Mouse (Mus musculus) limb, embryonic 14.5 days (tissue): Measurements from ENCODE around the gene Naxe. TPM values are rescaled to one million over a fixed set of nuclear protein-coding genes. Genes with fewer than 3 reads are reported as not detected.

ENCODE experiments used
- ATAC-seq: fragments of 200-750 bp; cut with Nextera tagmentation; 2 replicates; pipeline ENCODE4 v1.8.0; 2017; ENCODE audit warnings: low read depth, moderate number of reproducible peaks, moderate TSS enrichment; ENCODE audit not compliant: low FRiP score
- DNase-seq: peaks from one replicate; pipeline ENCODE4 v3.0.0-alpha.2; 2015; ENCODE audit warnings: low spot score
- H3K27ac ChIP-seq: fragments of 300-500 bp; sonication (generic); replicated peaks from 2 replicates; pipeline ENCODE4 v1.5.1; 2014; ENCODE audit warnings: low read depth, mild to moderate bottlenecking, low read length, moderate library complexity, mixed read lengths
- H3K27me3 ChIP-seq: fragments of 300-500 bp; sonication (generic); 2 replicates; pipeline ENCODE4 v1.6.1; 2014; ENCODE audit warnings: low read length, mixed read lengths; ENCODE audit not compliant: control insufficient read depth, insufficient read depth
- H3K36me3 ChIP-seq: fragments of 300-500 bp; sonication (generic); 2 replicates; pipeline ENCODE4 v1.6.1; 2014; ENCODE audit warnings: mild to moderate bottlenecking, low read length, moderate library complexity, mixed read lengths; ENCODE audit not compliant: control insufficient read depth, insufficient read depth
- H3K4me1 ChIP-seq: fragments of 300-500 bp; sonication (generic); 2 replicates; pipeline ENCODE4 v1.6.1; 2014; ENCODE audit warnings: antibody characterized with exemption, low read length, mixed read lengths; ENCODE audit not compliant: control insufficient read depth, insufficient read depth
- H3K4me2 ChIP-seq: fragments of 300-500 bp; sonication (generic); replicated peaks from 2 replicates; pipeline ENCODE4 v1.6.1; 2014; ENCODE audit warnings: low read depth, mild to moderate bottlenecking, low read length, moderate library complexity; ENCODE audit not compliant: severe bottlenecking
- H3K4me3 ChIP-seq: fragments of 300-500 bp; sonication (generic); replicated peaks from 2 replicates; pipeline ENCODE4 v1.5.1; 2014; ENCODE audit warnings: low read length
- H3K9ac ChIP-seq: fragments of 300-500 bp; sonication (generic); 2 replicates; pipeline ENCODE4 v1.6.1; 2014; ENCODE audit warnings: mild to moderate bottlenecking, low read depth, low read length, moderate library complexity; ENCODE audit not compliant: severe bottlenecking
- H3K9me3 ChIP-seq: fragments of 300-500 bp; sonication (generic); 2 replicates; pipeline ENCODE4 v1.6.1; 2016; ENCODE audit warnings: low read length; ENCODE audit not compliant: control insufficient read depth
- POLR2A ChIP-seq: fragments of 200-500 bp; IDR thresholded peaks from 2 replicates; pipeline ENCODE4 v1.8.0; 2012; ENCODE audit warnings: inconsistent platforms, mild to moderate bottlenecking, moderate library complexity, borderline replicate concordance; ENCODE audit not compliant: insufficient read depth, insufficient read length; ENCODE audit errors: extremely low read depth
- WGBS: fragments of 180-500 bp; shearing (Covaris S2); extraction: QIAGEN DNeasy Blood & Tissue Kit; methylation state at CpG from one replicate; pipeline ENCODE4 v1.1.7; 2014; 5-methylcytosine and 5-hydroxymethylcytosine counted together
- polyA plus RNA-seq, 2 experiments: library from polyadenylated mRNA; depleted of rRNA in 1 of 2; stranded (reverse) in 1 of 2; unstranded in 1 of 2; fragments of >200 nt; fragmentation: Nextera tagmentation in 1 of 2; extraction: Ambion mirVana in 1 of 2; gene quantifications; 2 replicates each; pipeline versions ENCODE4 v1.2.1 to v1.2.3; 2012 to 2014

Gene Naxe
- polyA plus RNA-seq, 2 experiments, result 101 to 203 TPM

GRCm38 (mm10) chr3:88078204-88078603, 19.9 kb upstream of the Naxe start, which contains the start of gene Ttc24:
TSS of gene Ttc24 (minus strand) at chr3:88078304.
- no peaks in the 10 kb centered on the region for H3K9me3 ChIP-seq
- DNase-seq (no peak), ATAC-seq (no peak)
- no peak within 1 kb of the TSS for H3K4me3 ChIP-seq
- H3K27me3 ChIP-seq, result no peaks in the 10 kb centered on the region
- H3K27ac ChIP-seq, result no peak within 1 kb of the TSS
- no peak for TF ChIP-seq POLR2A
- H3K4me1 ChIP-seq, result peaks cover 14% of the 10 kb centered on the region; the same call in 1 of the 2 replicates
- WGBS, result 74% methylated on average over 4 of the region's 4 CpGs
- no peak within 1 kb of the TSS for H3K9ac ChIP-seq
- no peaks in the 10 kb centered on the region for H3K36me3 ChIP-seq
- no peak within 1 kb of the TSS for H3K4me2 ChIP-seq

GRCm38 (mm10) chr3:88077441-88077840, 19.1 kb upstream of the Naxe start:
- H3K36me3 ChIP-seq, result no peaks in the 10 kb centered on the region
- WGBS, result 48% methylated on average over 8 of the region's 8 CpGs
- no peak for DNase-seq
- H3K27ac ChIP-seq, result no peak overlapping the region
- TF ChIP-seq POLR2A, result no peak
- no peak overlapping the region for H3K4me2 ChIP-seq
- no peak overlapping the region for H3K9ac ChIP-seq
- ATAC-seq, result no peak
- H3K4me3 ChIP-seq, result no peak overlapping the region
- no peaks in the 10 kb centered on the region for H3K9me3 ChIP-seq
- H3K27me3 ChIP-seq, result no peaks in the 10 kb centered on the region
- H3K4me1 ChIP-seq, result peaks cover 9% of the 10 kb centered on the region; the same call in 1 of the 2 replicates

GRCm38 (mm10) chr3:88074766-88075165, 16.5 kb upstream of the Naxe start:
- no peaks in the 10 kb centered on the region for H3K36me3 ChIP-seq
- ATAC-seq (no peak), DNase-seq (no peak)
- no peak overlapping the region for H3K9ac ChIP-seq
- no peaks in the 10 kb centered on the region for H3K9me3 ChIP-seq
- H3K4me3 ChIP-seq, result no peak overlapping the region
- no peak for TF ChIP-seq POLR2A
- H3K4me2 ChIP-seq, result no peak overlapping the region
- WGBS, result 79% methylated on average over 8 of the region's 8 CpGs
- no peak overlapping the region for H3K27ac ChIP-seq
- no peaks in the 10 kb centered on the region for H3K4me1 ChIP-seq
- no peaks in the 10 kb centered on the region for H3K27me3 ChIP-seq

- H3K4me3 ChIP-seq, result no peak overlapping the region
- no peaks in the 10 kb centered on the region for H3K4me1 ChIP-seq
- no peak overlapping the region for H3K27ac ChIP-seq
- H3K9me3 ChIP-seq, result no peaks in the 10 kb centered on the region
- DNase-seq, result no peak
- H3K4me2 ChIP-seq, result no peak overlapping the region
- H3K9ac ChIP-seq, result no peak overlapping the region
- no peaks in the 10 kb centered on the region for H3K27me3 ChIP-seq
- H3K36me3 ChIP-seq, result no peaks in the 10 kb centered on the region
- ATAC-seq, result no peak
- WGBS, result 59% methylated on average over 2 of the region's 2 CpGs
- no peak for TF ChIP-seq POLR2A
These were observed 16.1 kb upstream of the Naxe start for GRCm38 (mm10) chr3:88074351-88074750.

- Histone ChIP-seq H3K36me3 (no peaks in the 10 kb centered on the region), H3K9ac (no peak overlapping the region), H3K27ac (no peak overlapping the region), H3K4me2 (no peak overlapping the region), H3K9me3 (no peaks in the 10 kb centered on the region), H3K4me3 (no peak overlapping the region), H3K27me3 (no peaks in the 10 kb centered on the region), H3K4me1 (no peaks in the 10 kb centered on the region)
- 60% methylated on average over 2 of the region's 2 CpGs for WGBS
- ATAC-seq (no peak), DNase-seq (no peak)
- TF ChIP-seq POLR2A, result no peak
These were observed 15.3 kb upstream of the Naxe start for GRCm38 (mm10) chr3:88073631-88074030.

- no peak overlapping the region for H3K9ac ChIP-seq
- peak; percentile 81 for DNase-seq
- WGBS, result 1% methylated on average over 5 of the region's 5 CpGs
- no peak overlapping the region for H3K4me3 ChIP-seq
- no peaks in the 10 kb centered on the region for H3K36me3 ChIP-seq
- no peak for TF ChIP-seq POLR2A
- no peaks in the 10 kb centered on the region for H3K9me3 ChIP-seq
- no peak overlapping the region for H3K27ac ChIP-seq
- ATAC-seq, result peak; percentile 58; the same call in 1 of the 2 replicates
- no peaks in the 10 kb centered on the region for H3K4me1 ChIP-seq
- no peak overlapping the region for H3K4me2 ChIP-seq
- H3K27me3 ChIP-seq, result no peaks in the 10 kb centered on the region
These were observed 13.5 kb upstream of the Naxe start for GRCm38 (mm10) chr3:88071783-88072182.
